In genomic region chr11:87801711-87802275, GRCm38 (mm10) we compare ENCODE assay signal across 14 mouse cellular contexts. TPM values are rescaled to one million over a fixed set of nuclear protein-coding genes. Genes with fewer than 3 reads are reported as not detected.
A peak's percentile ranks its signal among the peaks of the same experiment; 100 is the strongest.
DNase-seq lines count a peak whose midpoint lies in the region; ATAC-seq and TF ChIP-seq lines count a peak whose summit lies in the region.
"Had no signal": no experiment of that assay in that cellular context is flagged by ENCODE, and none has a peak within 500 bp of the region (broad histone marks: within the 10 kb centered on the region; RNA-seq: fewer than 3 reads in every experiment).

No protein-coding gene starts in this region.

- no peak overlapping the region; the same call in 1 of the 2 replicates for H3K4me3 ChIP-seq in layer of hippocampus, adult 2 months
- H3K4me3 ChIP-seq in lung, adult 2 months (replicated peaks; ENCODE audit: extremely low read depth, low read depth, low read length) = no peak overlapping the region
- H3K4me3 ChIP-seq: forebrain, embryonic 12.5 days; intestine, embryonic 15.5 days had no signal

- peak; percentile 89 for ATAC-seq in frontal cortex, adult (ENCODE audit: low TSS enrichment)
- no peak for ATAC-seq in megakaryocyte progenitor cell, adult 5-6 weeks (replicated peaks; ENCODE audit: poor library complexity)
- ATAC-seq: intestine, embryonic 15.5 days had no signal

- TF ChIP-seq CTCF in layer of hippocampus, adult 2 months (conservative IDR thresholded peaks at IDR 0.05) = no peak
- no peak for TF ChIP-seq CTCF in lung, adult 2 months (IDR thresholded peaks at IDR 0.05; ENCODE audit: insufficient read depth, low read length)

- H3K4me1 ChIP-seq in lung, adult 2 months (ENCODE audit: control insufficient read depth, insufficient read depth, low read length) = no peaks in the 10 kb centered on the region
- H3K4me1 ChIP-seq: forebrain, embryonic 12.5 days; intestine, embryonic 15.5 days had no signal

- TF ChIP-seq POLR2A in lung, adult 2 months (IDR thresholded peaks at IDR 0.05; ENCODE audit: borderline replicate concordance, extremely low read depth, low read depth, low read length) = no peak

- no peak overlapping the region for H3K27ac ChIP-seq in layer of hippocampus, adult 2 months
- H3K27ac ChIP-seq: forebrain, embryonic 12.5 days; intestine, embryonic 15.5 days had no signal

- 75% methylated on average over 22 of the region's 22 CpGs for WGBS in lung, adult 2 months

- intact Hi-C loops in heart, postnatal 14 days (cut with DNase I) = no loop called here

- no peak for DNase-seq in frontal cortex, postnatal 14 days (ENCODE audit: low spot score in 2 of 2)
- peak; percentile 48 to 53 for DNase-seq in layer of hippocampus, adult 2 months (ENCODE audit: low spot score in 2 of 2)
- DNase-seq in layer of hippocampus, adult 9-10 months (ENCODE audit: low spot score) = no peak
- DNase-seq in heart, postnatal 14 days = peak; percentile 12 to 23
- DNase-seq in right cerebral cortex, postnatal 25 days = peak; percentile 43
- DNase-seq in lung, adult 2 months = no peak
- DNase-seq: cerebellum, adult 11-12 months had no signal

RNA-seq across cellular contexts. Expression of gene Mpo, which starts 8.4 kb away (rescaled TPM):
- total RNA-seq in layer of hippocampus, adult 2 months (2021) = not detected
- under 1 TPM in 1 of 2 experiments, not detected in 1; 0.61 TPM for total RNA-seq in heart, postnatal 14 days (2021)
- 0.11 and 0.60 TPM in 2 replicates for polyA plus RNA-seq in lung, adult 2 months (2012; rRNA removed)
- total RNA-seq in megakaryocyte progenitor cell, adult 5-6 weeks (2015) = 13,257 and 15,415 TPM in 2 replicates
- total RNA-seq in megakaryocyte progenitor cell, adult 5-6 weeks (2017) = 8,081 and 8,928 TPM in 2 replicates

RNA-seq across cellular contexts. Expression of gene Lpo, which starts 26.3 kb away (rescaled TPM):
- under 1 TPM; 0.27 to 0.64 TPM for total RNA-seq in layer of hippocampus, adult 2 months (2021)
- under 1 TPM in 1 of 2 experiments, not detected in 1; 0.22 TPM for total RNA-seq in heart, postnatal 14 days (2021)
- polyA plus RNA-seq in lung, adult 2 months (2012; rRNA removed) = 0.85 TPM in 1 of 2 replicates, not detected in the other
- total RNA-seq in megakaryocyte progenitor cell, adult 5-6 weeks (2015) = 0.05 TPM in 1 of 2 replicates, not detected in the other
- 0.03 TPM in 1 of 2 replicates, not detected in the other for total RNA-seq in megakaryocyte progenitor cell, adult 5-6 weeks (2017)
- total RNA-seq: adrenal gland, postnatal 10 days; megakaryocyte-erythroid progenitor cell, adult 5-6 weeks had no signal
- polyA plus RNA-seq: liver, embryonic 16.5 days had no signal

RNA-seq across cellular contexts. Expression of gene Tspoap1, which starts 41.5 kb away (rescaled TPM):
- 100 to 1,000 TPM; 155 to 175 TPM for total RNA-seq in layer of hippocampus, adult 2 months (2021)
- under 1 TPM; 0.17 to 0.19 TPM for total RNA-seq in heart, postnatal 14 days (2021)
- 5.8 TPM in 2 replicates for polyA plus RNA-seq in lung, adult 2 months (2012; rRNA removed)
- total RNA-seq in megakaryocyte progenitor cell, adult 5-6 weeks (2015) = 34.1 and 38.5 TPM in 2 replicates
- 47.0 and 66.4 TPM in 2 replicates for total RNA-seq in megakaryocyte progenitor cell, adult 5-6 weeks (2017)

RNA-seq across cellular contexts. Expression of gene Mks1, which starts 51.2 kb away (rescaled TPM):
- total RNA-seq in layer of hippocampus, adult 2 months (2021) = 1 to 10 TPM; 5.7 to 5.9 TPM
- 1 to 10 TPM; 2.1 to 2.9 TPM for total RNA-seq in heart, postnatal 14 days (2021)
- polyA plus RNA-seq in lung, adult 2 months (2012; rRNA removed) = 8.5 and 10.0 TPM in 2 replicates
- 3.0 and 4.7 TPM in 2 replicates for total RNA-seq in megakaryocyte progenitor cell, adult 5-6 weeks (2015)
- total RNA-seq in megakaryocyte progenitor cell, adult 5-6 weeks (2017) = 5.5 and 6.0 TPM in 2 replicates

Comparison
In these comparisons a context has a peak if more than half of its experiments do, and no peak if none do; other contexts are left out.
1. DNase-seq: peak in layer of hippocampus, adult 2 months (2 of 2), heart, postnatal 14 days (2 of 2) and right cerebral cortex, postnatal 25 days (single experiment); none in frontal cortex, postnatal 14 days (0 of 2), layer of hippocampus, adult 9-10 months (single experiment) and lung, adult 2 months (single experiment).
2. RNA of gene Mpo, which starts 8.4 kb away (total RNA-seq): 8,081 to 15,415 TPM in megakaryocyte progenitor cell, adult 5-6 weeks; 0.61 TPM in heart, postnatal 14 days and not detected in layer of hippocampus, adult 2 months; every median in the first group is over 1,000 times any median in the second.
3. RNA of gene Tspoap1, which starts 41.5 kb away (total RNA-seq): 155 to 175 TPM in layer of hippocampus, adult 2 months and 34.1 to 66.4 TPM in megakaryocyte progenitor cell, adult 5-6 weeks; 0.17 to 0.19 TPM in heart, postnatal 14 days; every median in the first group is over 10 times any median in the second.